Mouse (Mus musculus) heart, embryonic 15.5 days (tissue): ENCODE data around the gene Sgta. TPM values are rescaled to one million over a fixed set of nuclear protein-coding genes. Genes with fewer than 3 reads are reported as not detected.
"Not testable (repeated sequence)": the region's sequence is repeated elsewhere in the genome, so short reads cannot be mapped to it uniquely, and the experiment has no call there.

Experiments used
- ATAC-seq: fragments of 200-750 bp; cut with Nextera tagmentation; replicated peaks from 2 replicates; pipeline ENCODE4 v1.8.0; 2017; ENCODE audit warnings: low read depth, moderate TSS enrichment; ENCODE audit not compliant: insufficient number of reproducible peaks, insufficient read depth, low FRiP score
- H3K27ac ChIP-seq: fragments of 300-500 bp; sonication (generic); 2 replicates; pipeline ENCODE4 v1.5.1; 2015; ENCODE audit warnings: mild to moderate bottlenecking, inconsistent platforms
- H3K27me3 ChIP-seq: fragments of 300-500 bp; sonication (generic); 2 replicates; pipeline ENCODE4 v1.6.1; 2015; ENCODE audit warnings: inconsistent platforms
- H3K36me3 ChIP-seq: fragments of 300-500 bp; sonication (generic); 2 replicates; pipeline ENCODE4 v1.6.1; 2015; ENCODE audit warnings: mild to moderate bottlenecking, inconsistent platforms
- H3K4me1 ChIP-seq: fragments of 300-500 bp; sonication (generic); replicated peaks from 2 replicates; pipeline ENCODE4 v1.6.1; 2015; ENCODE audit warnings: inconsistent platforms
- H3K4me2 ChIP-seq: fragments of 300-500 bp; sonication (generic); 2 replicates; pipeline ENCODE4 v1.6.1; 2015; ENCODE audit warnings: inconsistent platforms, mild to moderate bottlenecking, moderate library complexity
- H3K4me3 ChIP-seq: fragments of 300-500 bp; sonication (generic); 2 replicates; pipeline ENCODE4 v1.5.1; 2015; ENCODE audit warnings: mild to moderate bottlenecking, inconsistent platforms
- H3K9ac ChIP-seq: fragments of 300-500 bp; sonication (generic); 2 replicates; pipeline ENCODE4 v1.6.1; 2015; ENCODE audit warnings: mild to moderate bottlenecking, inconsistent platforms
- H3K9me3 ChIP-seq: fragments of 300-500 bp; sonication (generic); replicated peaks from 2 replicates; pipeline ENCODE4 v1.6.1; 2016; ENCODE audit warnings: inconsistent platforms
- WGBS: fragments of 180-500 bp; shearing (Covaris S2); methylation state at CpG from one replicate; pipeline ENCODE4 v1.1.7; 2015; ENCODE audit warnings: mixed read lengths; 5-methylcytosine and 5-hydroxymethylcytosine counted together
- polyA plus RNA-seq: library from polyadenylated mRNA; unstranded; fragments of >200 nt; fragmentation: Nextera tagmentation; extraction: Ambion mirVana; gene quantifications from 2 replicates; pipeline ENCODE4 v1.2.1, GENCODE M21; 2015

The Sgta gene
- polyA plus RNA-seq, 1 experiment from 2014 or later, result 133 TPM

GRCm38 (mm10) chr10:81080008-81080655 lies 20.2 kb upstream of the Sgta start:
- ATAC-seq, result no peak
- Histone ChIP-seq H3K4me1 (no peaks in the 10 kb centered on the region), H3K27me3 (no peaks in the 10 kb centered on the region), H3K4me2 (no peak overlapping the region), H3K27ac (no peak overlapping the region), H3K9ac (no peak overlapping the region), H3K9me3 (no peaks in the 10 kb centered on the region), H3K4me3 (no peak overlapping the region), H3K36me3 (peaks cover 49% of the 10 kb centered on the region)
- 89% methylated on average over 31 of the region's 31 CpGs for WGBS

DNA sequence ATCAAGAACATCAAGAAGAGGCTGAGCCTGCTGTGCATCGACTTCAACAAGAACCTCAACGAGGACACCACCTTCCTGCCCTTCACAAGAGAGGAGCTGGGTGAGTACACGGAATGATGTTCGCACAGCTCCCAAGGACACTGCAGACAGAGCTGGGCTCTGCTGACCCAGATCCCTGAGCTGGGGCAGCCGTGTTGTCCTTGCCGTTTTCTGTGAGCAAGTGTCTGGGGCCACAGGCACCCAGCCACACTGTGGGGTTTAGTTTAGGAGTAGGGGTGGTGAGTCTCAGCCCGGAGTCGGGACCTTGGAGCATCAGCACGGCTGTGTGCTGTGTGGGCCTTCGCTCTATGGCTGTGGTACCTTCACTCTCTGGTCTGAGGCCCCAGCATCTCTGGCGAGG lies 17.9 kb upstream of the Sgta start:
- peaks cover 55% of the 10 kb centered on the region for H3K36me3 ChIP-seq
- H3K27me3 ChIP-seq, result no peaks in the 10 kb centered on the region
- no peak overlapping the region for H3K4me3 ChIP-seq
- H3K9me3 ChIP-seq, result no peaks in the 10 kb centered on the region
- no peaks in the 10 kb centered on the region for H3K4me1 ChIP-seq
- H3K9ac ChIP-seq, result no peak overlapping the region
- no peak for ATAC-seq
- WGBS, result 81% methylated on average over 11 of the region's 11 CpGs
- H3K27ac ChIP-seq, result no peak overlapping the region
- H3K4me2 ChIP-seq, result no peak overlapping the region

DNA sequence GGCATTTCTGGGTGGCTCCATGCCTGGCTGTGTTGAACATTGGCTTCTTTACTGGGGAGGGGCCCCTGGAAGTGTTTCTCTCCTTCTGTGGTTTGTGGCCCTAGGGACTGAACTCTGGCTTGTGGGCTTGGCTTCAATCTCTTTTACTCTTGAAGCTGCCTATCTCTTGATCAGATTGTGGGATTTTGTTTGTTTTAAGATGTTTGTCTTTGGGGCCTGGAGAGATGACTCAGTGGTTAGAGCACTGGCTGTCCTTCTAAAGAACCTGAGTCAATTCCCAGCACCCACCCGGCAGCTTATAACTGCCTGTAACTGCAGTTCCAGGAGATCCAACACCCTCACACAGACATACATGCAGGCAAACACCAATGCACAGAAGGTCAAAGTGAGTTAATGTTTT lies 16.4 kb upstream of the Sgta start:
- Histone ChIP-seq H3K9me3 (no peaks in the 10 kb centered on the region), H3K9ac (no peak overlapping the region), H3K27me3 (no peaks in the 10 kb centered on the region), H3K4me3 (no peak overlapping the region), H3K27ac (no peak overlapping the region), H3K4me2 (no peak overlapping the region), H3K36me3 (peaks cover 47% of the 10 kb centered on the region; the same call in 1 of the 2 replicates), H3K4me1 (no peaks in the 10 kb centered on the region)
- 85% methylated on average over 1 of the region's 1 CpGs for WGBS
- ATAC-seq, result no peak

DNA sequence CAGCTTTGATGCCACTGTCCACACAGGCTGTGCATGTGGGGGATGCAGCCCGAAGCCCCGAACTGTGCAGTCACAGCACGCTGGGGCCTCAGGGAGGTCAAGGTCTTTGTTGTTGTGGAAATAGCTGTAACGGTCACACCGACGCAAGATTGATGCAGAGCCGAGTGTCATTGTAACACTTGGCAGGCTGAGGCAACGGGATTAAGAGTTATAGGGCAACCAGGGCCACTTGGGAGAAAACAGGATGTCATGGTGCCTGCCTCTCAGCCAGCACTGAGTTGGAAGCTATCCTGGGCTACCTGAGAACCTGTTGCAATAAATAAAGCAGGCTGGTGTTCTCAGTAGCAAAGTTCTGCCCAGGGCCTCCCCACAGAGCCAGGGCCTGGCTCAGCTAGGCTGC lies 15.8 kb upstream of the Sgta start:
- 82% methylated on average over 8 of the region's 8 CpGs for WGBS
- ATAC-seq, result no peak

GRCm38 (mm10) chr10:81073464-81073863 lies 13.5 kb upstream of the Sgta start:
- no peak overlapping the region for H3K27ac ChIP-seq
- WGBS, result 61% methylated on average over 7 of the region's 7 CpGs
- no peaks in the 10 kb centered on the region for H3K27me3 ChIP-seq
- H3K4me1 ChIP-seq, result peaks cover 10% of the 10 kb centered on the region
- no peak overlapping the region for H3K4me3 ChIP-seq
- H3K4me2 ChIP-seq, result no peak overlapping the region
- H3K9ac ChIP-seq, result no peak overlapping the region
- H3K9me3 ChIP-seq, result no peaks in the 10 kb centered on the region
- H3K36me3 ChIP-seq, result peaks cover 23% of the 10 kb centered on the region; the same call in 1 of the 2 replicates
- ATAC-seq, result no peak

More for the DNA sequence above, 15.8 kb upstream of the Sgta start:
- Histone ChIP-seq H3K4me3 (no peak overlapping the region), H3K27ac (no peak overlapping the region), H3K27me3 (no peaks in the 10 kb centered on the region), H3K4me2 (no peak overlapping the region), H3K4me1 (peaks cover 5% of the 10 kb centered on the region), H3K9me3 (no peaks in the 10 kb centered on the region), H3K9ac (no peak overlapping the region), H3K36me3 (peaks cover 41% of the 10 kb centered on the region; the same call in 1 of the 2 replicates)

DNA sequence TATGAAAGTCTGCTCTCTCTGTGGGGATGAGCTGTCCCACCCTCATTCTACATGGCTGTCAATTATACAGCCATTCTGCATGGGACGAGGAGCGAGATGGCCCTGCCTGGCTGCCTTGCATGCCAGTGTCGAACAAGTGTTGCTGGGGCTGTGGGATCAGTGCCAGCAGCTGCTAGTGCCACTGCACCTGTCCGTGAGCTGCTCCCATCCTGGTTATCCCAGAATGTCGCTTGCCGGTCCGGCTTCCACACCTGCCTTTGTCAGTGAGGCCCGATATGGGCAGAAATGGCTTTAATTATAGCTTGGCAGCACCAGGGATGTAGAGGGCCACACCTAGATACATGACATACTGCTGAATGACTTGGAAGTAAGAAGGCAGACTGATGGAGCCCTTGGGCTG lies 12.3 kb upstream of the Sgta start:
- 88% methylated on average over 8 of the region's 8 CpGs for WGBS
- H3K4me3 ChIP-seq, result no peak overlapping the region
- no peaks in the 10 kb centered on the region for H3K9me3 ChIP-seq
- H3K27ac ChIP-seq, result no peak overlapping the region
- peaks cover 12% of the 10 kb centered on the region; the same call in 1 of the 2 replicates for H3K36me3 ChIP-seq
- H3K4me2 ChIP-seq, result no peak overlapping the region
- peaks cover 10% of the 10 kb centered on the region for H3K4me1 ChIP-seq
- no peak overlapping the region for H3K9ac ChIP-seq
- no peak for ATAC-seq
- H3K27me3 ChIP-seq, result no peaks in the 10 kb centered on the region

DNA sequence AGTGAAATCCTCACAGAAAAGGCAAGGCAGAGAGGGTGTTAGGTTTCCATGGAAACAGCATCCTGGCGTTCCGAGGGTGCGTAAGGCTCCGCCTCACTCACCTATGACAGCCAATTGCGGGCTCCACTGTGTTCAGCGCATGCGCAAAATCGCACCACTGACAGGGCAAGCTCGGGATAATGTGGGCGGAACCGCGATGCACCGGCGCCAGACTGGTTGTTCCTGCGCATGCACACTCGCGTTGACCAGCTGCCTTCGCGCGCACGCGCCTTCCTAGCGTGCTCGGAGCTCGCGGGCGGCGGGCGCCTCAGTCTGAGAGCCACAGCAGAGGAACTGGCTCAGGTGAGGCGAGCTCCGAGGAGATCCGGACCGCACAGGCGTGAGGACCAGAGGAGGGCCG lies 9.9 kb upstream of the Sgta start, which contains the start of gene Thop1:
Thop1 (plus strand) TSS at position 200 of the 400 bp plus-strand sequence.
- Histone ChIP-seq H3K4me1 (peaks cover 10% of the 10 kb centered on the region), H3K27ac (peak within 1 kb of the TSS; percentile 43), H3K9me3 (no peaks in the 10 kb centered on the region), H3K4me2 (peak within 1 kb of the TSS; percentile 88), H3K4me3 (peak within 1 kb of the TSS; percentile 73), H3K36me3 (peaks cover 6% of the 10 kb centered on the region; the same call in 1 of the 2 replicates), H3K27me3 (no peaks in the 10 kb centered on the region), H3K9ac (peak within 1 kb of the TSS; percentile 83)
- WGBS, result under 1% methylated on average over 35 of the region's 35 CpGs
- peak; percentile 93 for ATAC-seq

GRCm38 (mm10) chr10:81068706-81069105 lies 8.7 kb upstream of the Sgta start:
- 58% methylated on average over 5 of the region's 5 CpGs for WGBS
- peaks cover 10% of the 10 kb centered on the region for H3K4me1 ChIP-seq
- H3K36me3 ChIP-seq, result peaks cover 6% of the 10 kb centered on the region; the same call in 1 of the 2 replicates
- ATAC-seq, result no peak
- H3K27ac ChIP-seq, result no peak overlapping the region
- H3K27me3 ChIP-seq, result no peaks in the 10 kb centered on the region
- no peaks in the 10 kb centered on the region for H3K9me3 ChIP-seq
- H3K4me3 ChIP-seq, result no peak overlapping the region
- no peak overlapping the region for H3K4me2 ChIP-seq
- H3K9ac ChIP-seq, result no peak overlapping the region

GRCm38 (mm10) chr10:81064519-81064918 lies 4.5 kb upstream of the Sgta start:
- not testable (repeated sequence) for H3K4me3 ChIP-seq, H3K4me1 ChIP-seq, ATAC-seq, H3K4me2 ChIP-seq, H3K9me3 ChIP-seq, H3K27ac ChIP-seq, H3K9ac ChIP-seq, H3K27me3 ChIP-seq, H3K36me3 ChIP-seq
- 85% methylated on average over 8 of the region's 8 CpGs for WGBS

GRCm38 (mm10) chr10:81062710-81063109 lies 2.7 kb upstream of the Sgta start:
- WGBS, result 64% methylated on average over 4 of the region's 4 CpGs
- Histone ChIP-seq H3K36me3 (no peaks in the 10 kb centered on the region), H3K9me3 (no peaks in the 10 kb centered on the region), H3K9ac (no peak overlapping the region), H3K27ac (no peak overlapping the region), H3K4me1 (peaks cover 18% of the 10 kb centered on the region), H3K27me3 (no peaks in the 10 kb centered on the region), H3K4me2 (no peak overlapping the region), H3K4me3 (no peak overlapping the region)
- no peak for ATAC-seq

DNA sequence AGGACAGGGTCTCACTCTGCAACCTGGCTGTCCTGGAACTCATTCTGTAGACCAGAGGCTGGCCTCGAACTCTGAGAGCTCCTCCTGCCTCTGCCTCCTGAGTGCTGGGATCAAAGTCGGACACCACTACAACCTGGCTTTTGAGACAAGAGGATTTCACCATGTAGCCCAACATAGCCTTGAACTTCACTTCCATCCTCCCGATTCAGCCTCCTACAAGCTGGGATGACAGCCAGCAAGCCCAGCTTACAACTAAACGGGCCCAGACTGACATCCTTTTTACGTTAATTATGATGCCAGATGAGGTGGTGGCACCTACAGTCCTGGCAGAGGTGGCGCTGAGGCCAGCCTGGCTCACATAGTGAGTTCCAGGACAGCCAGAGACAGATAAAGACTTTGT lies 1.1 kb downstream of the Sgta start:
- Histone ChIP-seq H3K4me1 (peaks cover 27% of the 10 kb centered on the region), H3K27me3 (no peaks in the 10 kb centered on the region), H3K9me3 (no peaks in the 10 kb centered on the region), H3K9ac (no peak overlapping the region), H3K4me3 (peak overlapping the region; percentile 70), H3K36me3 (no peaks in the 10 kb centered on the region), H3K27ac (no peak overlapping the region), H3K4me2 (peak overlapping the region; percentile 78)
- WGBS, result 83% methylated on average over 6 of the region's 6 CpGs
- no peak for ATAC-seq
